Comparison of ENCODE assay signal across 8 mouse cellular contexts in genomic region chr10:22149073-22149690, GRCm38 (mm10). TPM values are rescaled to one million over a fixed set of nuclear protein-coding genes. Genes with fewer than 3 reads are reported as not detected.
A peak's percentile ranks its signal among the peaks of the same experiment; 100 is the strongest.
DNase-seq lines count a peak whose midpoint lies in the region; ATAC-seq lines count a peak whose summit lies in the region.

Gene E030030I06Rik, minus strand, starts transcription at chr10:22149270.

- H3K4me1 ChIP-seq in heart, embryonic 12.5 days (replicated peaks), result peaks cover 17% of the 10 kb centered on the region
- H3K4me1 ChIP-seq in limb, embryonic 10.5 days, result peaks cover 25% of the 10 kb centered on the region
- H3K4me1 ChIP-seq in neural tube, embryonic 11.5 days (ENCODE audit: control insufficient read depth, insufficient read depth, low read length), result 0 out of 2 replicates have a peak, but pooled peaks cover 4% of the 10 kb centered on the region

- H3K9me3 ChIP-seq in heart, embryonic 12.5 days (replicated peaks), result no peaks in the 10 kb centered on the region
- no peaks in the 10 kb centered on the region for H3K9me3 ChIP-seq in limb, embryonic 10.5 days (replicated peaks)
- H3K9me3 ChIP-seq in neural tube, embryonic 11.5 days (ENCODE audit: control insufficient read depth, low read length), result no peaks in the 10 kb centered on the region

- peak within 1 kb of the TSS; percentile 86 for H3K9ac ChIP-seq in heart, embryonic 12.5 days
- peak within 1 kb of the TSS; percentile 60 for H3K9ac ChIP-seq in neural tube, embryonic 11.5 days (ENCODE audit: low read length)

- no peak for DNase-seq in frontal cortex, adult 2 months (ENCODE audit: extremely low spot score in 1 of 2, low spot score in 1 of 2)
- peak; percentile 91 for DNase-seq in A20 (ENCODE audit: low read depth, low spot score)
- DNase-seq in adrenal gland, postnatal 25 days, result peak; percentile 31
- no peak for DNase-seq in limb, embryonic 10.5 days (ENCODE audit: low spot score)
- DNase-seq in neural tube, embryonic 11.5 days (ENCODE audit: low spot score), result peak; percentile 63
- DNase-seq in left cerebral cortex, postnatal 4 days, result no peak

- H3K36me3 ChIP-seq in heart, embryonic 12.5 days, result 0 out of 2 replicates have a peak, but pooled peaks cover 4% of the 10 kb centered on the region
- H3K36me3 ChIP-seq in limb, embryonic 10.5 days, result no peaks in the 10 kb centered on the region
- no peaks in the 10 kb centered on the region for H3K36me3 ChIP-seq in neural tube, embryonic 11.5 days (ENCODE audit: control insufficient read depth, insufficient read depth, low read length)

- WGBS in heart, embryonic 12.5 days, result under 1% methylated on average over 37 of the region's 37 CpGs
- under 1% methylated on average over 36 of the region's 37 CpGs for WGBS in limb, embryonic 10.5 days
- 0% methylated on average over 37 of the region's 37 CpGs for WGBS in neural tube, embryonic 11.5 days

- H3K4me2 ChIP-seq in heart, embryonic 12.5 days, result peak within 1 kb of the TSS; percentile 83
- peak within 1 kb of the TSS; percentile 92 for H3K4me2 ChIP-seq in neural tube, embryonic 11.5 days (ENCODE audit: low read depth)

- peak within 1 kb of the TSS; percentile 38 for H3K27ac ChIP-seq in heart, embryonic 12.5 days (ENCODE audit: poor library complexity, severe bottlenecking)
- H3K27ac ChIP-seq in limb, embryonic 10.5 days, result peak within 1 kb of the TSS; percentile 92
- no peak within 1 kb of the TSS for H3K27ac ChIP-seq in neural tube, embryonic 11.5 days (ENCODE audit: low read depth, low read length)

- intact Hi-C loops in left cerebral cortex, postnatal 4 days (cut with DNase I), result no loop called here

- H3K4me3 ChIP-seq in heart, embryonic 12.5 days, result peak within 1 kb of the TSS; percentile 80
- peak within 1 kb of the TSS; percentile 75 for H3K4me3 ChIP-seq in limb, embryonic 10.5 days
- peak within 1 kb of the TSS; percentile 48 for H3K4me3 ChIP-seq in neural tube, embryonic 11.5 days (ENCODE audit: low read depth, low read length)

- H3K27me3 ChIP-seq in heart, embryonic 12.5 days (replicated peaks), result peaks cover 23% of the 10 kb centered on the region
- peaks cover 44% of the 10 kb centered on the region for H3K27me3 ChIP-seq in limb, embryonic 10.5 days (ENCODE audit: low read depth, poor library complexity, severe bottlenecking)
- H3K27me3 ChIP-seq in neural tube, embryonic 11.5 days (ENCODE audit: control insufficient read depth, insufficient read depth, low read length), result peaks cover 37% of the 10 kb centered on the region

- ATAC-seq in frontal cortex, adult (ENCODE audit: low TSS enrichment), result peak; percentile 41; the same call in 1 of the 2 replicates
- ATAC-seq in heart, embryonic 12.5 days (ENCODE audit: insufficient number of reproducible peaks, low FRiP score), result peak; percentile 20
- peak; percentile 60 for ATAC-seq in neural tube, embryonic 11.5 days (ENCODE audit: insufficient read depth, low FRiP score, low TSS enrichment)

RNA-seq across cellular contexts. Expression of gene E030030I06Rik, which starts in this region (rescaled TPM):
- polyA plus RNA-seq in frontal cortex, adult 2 months (2012; rRNA removed), result 0.36 and 0.67 TPM in 2 replicates
- total RNA-seq in adrenal gland, postnatal 25 days (2021), result 10.0 and 18.1 TPM in 2 replicates
- polyA plus RNA-seq in heart, embryonic 12.5 days (2016; fragmentation: Nextera tagmentation; extraction: Ambion mirVana), result 14.8 TPM in 2 replicates
- 16.0 and 18.7 TPM in 2 replicates for polyA plus RNA-seq in limb, embryonic 10.5 days (2016; fragmentation: Nextera tagmentation; extraction: Ambion mirVana)
- polyA plus RNA-seq in neural tube, embryonic 11.5 days (2014; fragmentation: Nextera tagmentation; extraction: Ambion mirVana), result 10.1 and 16.1 TPM in 2 replicates
- total RNA-seq in left cerebral cortex, postnatal 4 days (2021), result 1 to 10 TPM in 1 of 2 experiments, under 1 TPM in 1; 0.77 to 2.1 TPM

Comparison
In these comparisons a context has a peak if more than half of its experiments do, and no peak if none do; other contexts are left out.
1. DNase-seq: peak in A20 (single experiment), adrenal gland, postnatal 25 days (single experiment) and neural tube, embryonic 11.5 days (single experiment); none in frontal cortex, adult 2 months (0 of 2), limb, embryonic 10.5 days (single experiment) and left cerebral cortex, postnatal 4 days (single experiment).
2. Peak in every context shown above with its lines, with median percentiles within 50 percentile points of each other: ATAC-seq and H3K4me3 ChIP-seq.